Mouse (Mus musculus): Measurements from ENCODE around the gene Katnal1. TPM values are rescaled to one million over a fixed set of nuclear protein-coding genes. Genes with fewer than 3 reads are reported as not detected.

Gene Katnal1
- polyA plus RNA-seq, 1 experiment from 2014 or later: 39.7 TPM

DNA sequence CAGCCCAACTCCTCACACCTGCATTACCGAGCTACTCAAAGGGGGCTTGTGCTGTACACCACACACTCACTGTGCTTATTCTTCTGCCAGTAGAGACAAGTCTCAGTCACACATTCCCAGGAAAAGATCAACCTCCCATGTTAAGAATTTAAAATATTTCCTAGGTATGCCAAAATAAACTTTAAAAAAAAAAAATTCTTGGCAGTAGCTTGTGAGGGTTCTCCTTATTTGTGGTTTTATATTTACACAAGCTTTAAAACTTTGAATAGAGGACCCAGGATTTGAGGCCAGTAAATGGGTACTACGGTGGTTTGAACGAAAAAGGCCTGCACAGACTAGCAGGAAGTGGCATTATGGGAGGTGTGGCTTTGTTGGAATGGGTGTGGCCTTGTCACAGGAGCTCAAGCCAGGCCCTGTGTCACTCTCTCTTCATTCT is 7.4 kb upstream of the Katnal1 start:
- no peak overlapping the region for H3K27ac ChIP-seq (replicated peaks)
- no peak overlapping the region for H3K4me3 ChIP-seq
- H3K27me3 ChIP-seq: no peaks in the 10 kb centered on the region
- H3K36me3 ChIP-seq: no peaks in the 10 kb centered on the region
- peaks cover 9% of the 10 kb centered on the region; the same call in 1 of the 2 replicates for H3K4me1 ChIP-seq
- 0 out of 2 replicates have a peak, but pooled peaks cover 6% of the 10 kb centered on the region for H3K9me3 ChIP-seq
- no peak for ATAC-seq (ENCODE audit: low FRiP score, low read depth)
- no peak overlapping the region for H3K9ac ChIP-seq (replicated peaks)
- H3K4me2 ChIP-seq (replicated peaks): no peak overlapping the region
- 82% methylated on average over 3 of the region's 3 CpGs for WGBS

DNA sequence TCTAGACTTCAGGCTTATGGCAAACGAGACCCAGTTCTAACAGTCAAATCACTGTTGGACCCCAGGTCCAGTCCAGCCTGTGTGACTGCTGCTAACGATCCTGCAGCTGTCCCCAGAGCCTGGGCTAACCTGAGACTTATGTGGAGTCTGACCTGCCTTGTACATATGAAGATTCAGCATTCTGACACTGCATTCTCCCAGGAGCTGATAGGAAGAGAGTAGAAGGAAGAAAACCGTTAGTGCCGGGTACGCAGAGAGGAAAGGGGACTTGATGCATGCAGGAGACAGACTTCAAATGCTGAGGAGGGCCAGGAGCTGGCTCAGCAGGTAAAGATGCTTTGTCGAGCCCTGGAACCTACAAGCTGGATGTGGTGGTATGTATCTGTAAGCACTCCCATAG is 6.8 kb upstream of the Katnal1 start:
- Histone ChIP-seq H3K4me3 (no peak overlapping the region), H3K27me3 (no peaks in the 10 kb centered on the region), H3K4me2 (replicated peaks) (no peak overlapping the region), H3K9me3 (0 out of 2 replicates have a peak, but pooled peaks cover 6% of the 10 kb centered on the region), H3K36me3 (no peaks in the 10 kb centered on the region), H3K4me1 (peaks cover 9% of the 10 kb centered on the region; the same call in 1 of the 2 replicates), H3K9ac (replicated peaks) (no peak overlapping the region), H3K27ac (replicated peaks) (no peak overlapping the region)
- 84% methylated on average over 6 of the region's 6 CpGs for WGBS
- ATAC-seq (ENCODE audit: low FRiP score, low read depth): no peak

DNA sequence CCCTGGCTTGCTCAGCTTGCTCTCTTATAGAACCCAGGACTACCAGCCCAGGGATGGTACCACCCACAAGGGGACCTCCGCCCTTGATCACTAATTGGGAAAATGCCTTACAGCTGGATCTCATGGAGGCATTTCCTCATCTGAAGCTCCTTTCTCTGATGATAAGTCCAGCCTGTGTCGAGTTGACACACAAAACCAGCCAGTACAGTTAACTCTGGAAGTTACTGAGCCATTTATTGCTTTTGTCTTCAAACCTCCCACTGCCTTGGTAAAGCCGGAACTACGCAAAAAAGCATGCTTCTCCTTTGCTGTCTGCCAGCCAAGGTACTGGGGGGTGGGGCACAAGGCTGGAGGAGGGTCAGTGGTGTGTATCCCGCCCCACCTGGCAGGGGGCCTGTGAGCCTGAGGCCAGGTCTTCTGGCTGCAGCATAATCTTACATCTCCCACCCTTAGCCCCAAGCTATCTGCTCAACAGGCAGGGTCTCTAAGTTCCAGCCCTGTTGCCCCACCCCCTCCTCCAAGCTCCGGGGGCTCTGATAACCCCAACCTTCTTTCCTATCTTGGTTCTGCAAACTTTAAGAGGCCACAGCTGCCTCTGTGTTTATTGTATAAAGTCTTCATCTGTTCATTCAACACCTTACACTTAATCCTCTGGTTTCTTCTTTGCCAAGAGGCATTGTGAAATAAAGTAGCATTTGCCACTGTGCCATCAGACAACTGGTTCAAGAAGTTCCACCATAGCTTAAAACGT is 6.1 kb upstream of the Katnal1 start:
- no peak for ATAC-seq (ENCODE audit: low FRiP score, low read depth)
- Histone ChIP-seq H3K9me3 (0 out of 2 replicates have a peak, but pooled peaks cover 6% of the 10 kb centered on the region), H3K27me3 (no peaks in the 10 kb centered on the region), H3K4me3 (no peak overlapping the region), H3K27ac (replicated peaks) (no peak overlapping the region), H3K4me2 (replicated peaks) (no peak overlapping the region), H3K36me3 (no peaks in the 10 kb centered on the region), H3K9ac (replicated peaks) (no peak overlapping the region), H3K4me1 (peaks cover 9% of the 10 kb centered on the region; the same call in 1 of the 2 replicates)
- 58% methylated on average over 7 of the region's 7 CpGs for WGBS

- H3K4me2 ChIP-seq (replicated peaks): no peak overlapping the region
- H3K27ac ChIP-seq (replicated peaks): no peak overlapping the region
- no peak overlapping the region for H3K4me3 ChIP-seq
- 61% methylated on average over 6 of the region's 6 CpGs for WGBS
- no peak overlapping the region for H3K9ac ChIP-seq (replicated peaks)
- ATAC-seq (ENCODE audit: low FRiP score, low read depth): peak; percentile 58; the same call in 1 of the 2 replicates
- 0 out of 2 replicates have a peak, but pooled peaks cover under 1% of the 10 kb centered on the region for H3K4me1 ChIP-seq
- H3K9me3 ChIP-seq: 0 out of 2 replicates have a peak, but pooled peaks cover 6% of the 10 kb centered on the region
- no peaks in the 10 kb centered on the region for H3K36me3 ChIP-seq
- H3K27me3 ChIP-seq: no peaks in the 10 kb centered on the region
These were observed 5.3 kb upstream of the Katnal1 start for GRCm38 (mm10) chr5:148934457-148934856.

GRCm38 (mm10) chr5:148933767-148934166 is 4.6 kb upstream of the Katnal1 start:
- peaks cover 5% of the 10 kb centered on the region for H3K4me1 ChIP-seq
- H3K36me3 ChIP-seq: no peaks in the 10 kb centered on the region
- H3K9me3 ChIP-seq: 0 out of 2 replicates have a peak, but pooled peaks cover 6% of the 10 kb centered on the region
- no peak overlapping the region for H3K4me2 ChIP-seq (replicated peaks)
- no peaks in the 10 kb centered on the region for H3K27me3 ChIP-seq
- H3K27ac ChIP-seq (replicated peaks): no peak overlapping the region
- ATAC-seq (ENCODE audit: low FRiP score, low read depth): no peak
- 76% methylated on average over 8 of the region's 8 CpGs for WGBS
- H3K4me3 ChIP-seq: no peak overlapping the region
- H3K9ac ChIP-seq (replicated peaks): no peak overlapping the region

DNA sequence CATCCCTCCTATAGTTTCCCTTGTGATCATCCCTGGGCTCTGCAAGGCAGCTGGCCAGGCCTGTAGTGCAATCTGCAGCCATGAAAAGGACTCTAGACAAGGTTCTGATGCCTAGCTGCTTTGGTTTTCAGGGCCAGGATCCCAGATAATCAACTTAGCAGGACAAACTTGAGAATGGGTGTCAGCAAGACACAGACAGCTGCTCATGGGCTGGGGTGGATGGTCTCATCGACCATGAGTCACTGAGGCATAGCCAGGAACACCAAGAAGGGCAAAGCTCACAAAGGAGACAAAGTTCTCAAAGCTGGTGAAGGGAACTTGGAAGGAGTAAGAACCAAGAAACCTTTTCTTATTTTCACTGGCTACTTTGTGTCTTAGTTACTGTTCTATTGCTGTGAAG is 2.2 kb upstream of the Katnal1 start:
- Histone ChIP-seq H3K4me1 (peaks cover 12% of the 10 kb centered on the region), H3K4me2 (replicated peaks) (no peak overlapping the region), H3K36me3 (peaks cover 2% of the 10 kb centered on the region; the same call in 1 of the 2 replicates), H3K9me3 (0 out of 2 replicates have a peak, but pooled peaks cover 6% of the 10 kb centered on the region), H3K27ac (replicated peaks) (no peak overlapping the region), H3K4me3 (no peak overlapping the region), H3K27me3 (no peaks in the 10 kb centered on the region), H3K9ac (replicated peaks) (no peak overlapping the region)
- 88% methylated on average over 1 of the region's 1 CpGs for WGBS
- no peak for ATAC-seq (ENCODE audit: low FRiP score, low read depth)

DNA sequence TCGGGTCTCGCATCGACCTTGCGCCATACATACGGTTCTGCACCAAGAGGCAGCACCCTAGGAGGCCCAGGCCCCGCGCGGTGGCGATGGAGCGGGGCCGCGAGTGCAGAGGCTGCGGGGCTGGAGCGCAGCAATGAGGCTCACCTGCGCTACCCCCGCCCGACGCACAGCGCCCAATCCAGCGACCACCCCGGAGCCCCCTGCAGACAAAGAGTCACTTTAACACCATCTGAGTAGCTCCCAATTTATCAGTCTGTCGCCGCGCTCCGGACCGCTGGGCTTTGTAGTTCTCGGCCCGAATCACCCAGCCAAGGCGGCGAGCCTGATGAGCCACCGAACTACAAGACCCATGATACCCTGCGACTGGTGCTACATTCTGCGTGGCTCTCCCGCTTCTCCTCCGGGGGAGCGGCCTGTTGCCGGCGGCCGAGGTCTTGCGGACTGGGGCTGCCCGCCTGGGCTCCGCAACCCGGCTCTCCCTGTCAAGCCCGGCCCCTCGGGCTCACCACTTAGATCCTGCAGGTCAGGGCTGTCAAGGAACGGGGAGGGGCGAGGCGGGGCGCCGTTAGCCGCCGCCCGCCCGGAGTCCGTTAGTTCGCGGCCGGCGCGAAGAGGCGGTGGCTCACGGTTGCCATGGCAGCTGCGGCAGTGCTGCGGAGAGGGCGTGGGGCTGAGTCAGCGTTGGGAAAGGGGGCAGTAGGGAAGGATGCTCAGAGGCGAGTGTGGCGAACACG is 571 bp downstream of the Katnal1 start:
- Histone ChIP-seq H3K27me3 (no peaks in the 10 kb centered on the region), H3K36me3 (peaks cover 5% of the 10 kb centered on the region; the same call in 1 of the 2 replicates), H3K4me3 (peak overlapping the region; percentile 65), H3K9ac (replicated peaks) (peak overlapping the region; percentile 83), H3K4me2 (replicated peaks) (peak overlapping the region; percentile 68), H3K27ac (replicated peaks) (peak overlapping the region; percentile 94), H3K4me1 (peaks cover 12% of the 10 kb centered on the region), H3K9me3 (0 out of 2 replicates have a peak, but pooled peaks cover 3% of the 10 kb centered on the region)
- under 1% methylated on average over 69 of the region's 69 CpGs for WGBS
- peak; percentile 99 for ATAC-seq (ENCODE audit: low FRiP score, low read depth)

- Histone ChIP-seq H3K9me3 (0 out of 2 replicates have a peak, but pooled peaks cover 3% of the 10 kb centered on the region), H3K9ac (replicated peaks) (peak overlapping the region; percentile 83), H3K4me3 (peak overlapping the region; percentile 65), H3K36me3 (peaks cover 5% of the 10 kb centered on the region; the same call in 1 of the 2 replicates), H3K4me1 (peaks cover 12% of the 10 kb centered on the region), H3K4me2 (replicated peaks) (peak overlapping the region; percentile 68), H3K27ac (replicated peaks) (peak overlapping the region; percentile 94), H3K27me3 (no peaks in the 10 kb centered on the region)
- WGBS: 40% methylated on average over 5 of the region's 5 CpGs
- no peak for ATAC-seq (ENCODE audit: low FRiP score, low read depth)
These were observed 1.4 kb downstream of the Katnal1 start for GRCm38 (mm10) chr5:148927717-148928223.

DNA sequence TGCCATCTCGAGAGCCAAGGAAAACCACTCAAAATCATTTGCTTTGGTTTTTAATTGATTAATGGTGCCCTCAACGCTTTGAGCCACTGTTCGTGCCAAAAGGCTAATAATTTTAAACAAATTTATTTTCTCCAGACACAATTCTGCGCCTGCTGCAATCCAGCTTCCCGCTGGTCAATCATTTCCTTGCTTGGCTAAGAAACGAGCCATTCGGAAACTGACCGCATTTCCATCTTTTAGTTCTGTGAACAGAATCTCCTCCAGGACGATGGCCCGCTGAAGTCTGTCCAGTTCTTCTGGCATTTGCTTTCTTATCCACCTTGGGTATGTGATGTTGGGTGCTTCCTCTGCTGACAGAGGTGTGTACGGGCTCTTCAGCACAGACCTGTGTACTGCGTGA is 4.5 kb downstream of the Katnal1 start:
- H3K4me2 ChIP-seq (replicated peaks): no peak overlapping the region
- no peak overlapping the region for H3K4me3 ChIP-seq
- peaks cover 12% of the 10 kb centered on the region for H3K4me1 ChIP-seq
- H3K9ac ChIP-seq (replicated peaks): no peak overlapping the region
- H3K27me3 ChIP-seq: no peaks in the 10 kb centered on the region
- H3K27ac ChIP-seq (replicated peaks): no peak overlapping the region
- H3K36me3 ChIP-seq: peaks cover 15% of the 10 kb centered on the region; the same call in 1 of the 2 replicates
- WGBS: 94% methylated on average over 12 of the region's 12 CpGs
- no peaks in the 10 kb centered on the region for H3K9me3 ChIP-seq
- ATAC-seq (ENCODE audit: low FRiP score, low read depth): no peak

DNA sequence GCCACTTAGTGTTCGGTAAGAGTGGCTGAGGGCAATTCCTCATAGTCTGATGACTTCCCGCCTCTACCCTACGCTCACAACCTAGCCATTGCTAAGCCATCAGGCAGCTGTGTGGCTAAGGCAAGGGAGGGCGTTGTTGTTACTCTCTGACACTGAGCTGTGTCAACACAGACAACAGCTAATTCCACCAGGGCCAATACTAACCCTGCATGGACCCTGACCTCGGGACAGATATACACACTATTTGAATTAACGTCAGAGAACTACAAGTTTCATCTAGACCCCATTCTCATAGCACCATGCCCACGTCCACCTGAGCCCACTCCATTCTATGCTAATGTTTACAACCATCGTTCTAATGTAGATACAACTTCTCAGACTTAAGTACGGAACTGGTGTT is 5.1 kb downstream of the Katnal1 start:
- H3K9me3 ChIP-seq: no peaks in the 10 kb centered on the region
- H3K9ac ChIP-seq (replicated peaks): no peak overlapping the region
- no peak overlapping the region for H3K4me2 ChIP-seq (replicated peaks)
- peaks cover 8% of the 10 kb centered on the region for H3K4me1 ChIP-seq
- H3K27ac ChIP-seq (replicated peaks): no peak overlapping the region
- H3K36me3 ChIP-seq: peaks cover 20% of the 10 kb centered on the region
- no peak overlapping the region for H3K4me3 ChIP-seq
- WGBS: 88% methylated on average over 9 of the region's 9 CpGs
- ATAC-seq (ENCODE audit: low FRiP score, low read depth): no peak
- H3K27me3 ChIP-seq: no peaks in the 10 kb centered on the region

- WGBS: 81% methylated on average over 10 of the region's 10 CpGs
- H3K27me3 ChIP-seq: no peaks in the 10 kb centered on the region
- H3K4me2 ChIP-seq (replicated peaks): no peak overlapping the region
- H3K4me1 ChIP-seq: peaks cover 7% of the 10 kb centered on the region
- no peak overlapping the region for H3K4me3 ChIP-seq
- ATAC-seq (ENCODE audit: low FRiP score, low read depth): no peak
- H3K27ac ChIP-seq (replicated peaks): no peak overlapping the region
- H3K36me3 ChIP-seq: peaks cover 27% of the 10 kb centered on the region
- no peak overlapping the region for H3K9ac ChIP-seq (replicated peaks)
- no peaks in the 10 kb centered on the region for H3K9me3 ChIP-seq
These were observed 5.7 kb downstream of the Katnal1 start for GRCm38 (mm10) chr5:148923408-148923807.

GRCm38 (mm10) chr5:148922773-148923172 is 6.3 kb downstream of the Katnal1 start:
- WGBS: 91% methylated on average over 5 of the region's 5 CpGs
- no peaks in the 10 kb centered on the region for H3K27me3 ChIP-seq
- no peak overlapping the region for H3K27ac ChIP-seq (replicated peaks)
- ATAC-seq (ENCODE audit: low FRiP score, low read depth): no peak
- peaks cover 6% of the 10 kb centered on the region for H3K4me1 ChIP-seq
- H3K9me3 ChIP-seq: no peaks in the 10 kb centered on the region
- H3K9ac ChIP-seq (replicated peaks): no peak overlapping the region
- H3K36me3 ChIP-seq: peaks cover 33% of the 10 kb centered on the region
- H3K4me2 ChIP-seq (replicated peaks): no peak overlapping the region
- no peak overlapping the region for H3K4me3 ChIP-seq
